Mouse (Mus musculus): ENCODE results near the gene Spata7.
"Not testable (repeated sequence)": the region's sequence is repeated elsewhere in the genome, so short reads cannot be mapped to it uniquely, and the experiment has no call there.

Gene Spata7

GRCm38 (mm10) chr12:98627392-98628259 is at the start of gene Spata7:
TSS of gene Spata7 (plus strand) at chr12:98628157.
- peak; percentile 77 to 80 for DNase-seq (ENCODE audit: low spot score in 2 of 2)

- DNase-seq (ENCODE audit: low spot score in 2 of 2), result no peak
These were observed 42.7 kb upstream of the Spata7 start for GRCm38 (mm10) chr12:98585302-98585701.

GRCm38 (mm10) chr12:98588573-98588972 is 39.4 kb upstream of the Spata7 start:
- no peak for DNase-seq (ENCODE audit: low spot score in 2 of 2)

- DNase-seq (ENCODE audit: low spot score in 2 of 2), result no peak
These were observed 36.9 kb upstream of the Spata7 start for GRCm38 (mm10) chr12:98591016-98591415.

GRCm38 (mm10) chr12:98600861-98601260 is 27.1 kb upstream of the Spata7 start:
- no peak for DNase-seq (ENCODE audit: low spot score in 2 of 2)

DNA sequence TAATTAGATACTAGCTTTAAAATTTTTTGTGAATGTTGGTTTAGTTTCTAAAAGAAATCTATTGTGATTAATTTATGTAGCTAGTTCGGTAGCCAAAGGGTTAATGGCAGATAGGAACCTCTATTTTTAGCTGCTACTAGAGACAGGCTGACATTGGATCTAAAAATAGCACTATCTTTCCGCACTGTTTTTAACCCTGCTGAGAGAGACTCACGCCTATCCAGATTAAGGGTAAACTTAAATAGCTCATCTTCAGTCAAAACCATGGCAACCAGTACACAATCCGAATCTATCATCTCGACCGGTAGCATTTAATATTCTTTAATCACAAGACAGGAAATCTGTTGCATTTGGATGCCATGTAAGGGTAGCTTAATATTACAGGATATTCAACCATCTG is 25.8 kb upstream of the Spata7 start:
- DNase-seq (ENCODE audit: low spot score in 2 of 2), result no peak

- DNase-seq (ENCODE audit: low spot score in 2 of 2), result no peak
These were observed 22.7 kb upstream of the Spata7 start for GRCm38 (mm10) chr12:98605264-98605663.

GRCm38 (mm10) chr12:98606595-98607290 is 21.2 kb upstream of the Spata7 start:
- DNase-seq (ENCODE audit: low spot score in 2 of 2), result no peak

DNA sequence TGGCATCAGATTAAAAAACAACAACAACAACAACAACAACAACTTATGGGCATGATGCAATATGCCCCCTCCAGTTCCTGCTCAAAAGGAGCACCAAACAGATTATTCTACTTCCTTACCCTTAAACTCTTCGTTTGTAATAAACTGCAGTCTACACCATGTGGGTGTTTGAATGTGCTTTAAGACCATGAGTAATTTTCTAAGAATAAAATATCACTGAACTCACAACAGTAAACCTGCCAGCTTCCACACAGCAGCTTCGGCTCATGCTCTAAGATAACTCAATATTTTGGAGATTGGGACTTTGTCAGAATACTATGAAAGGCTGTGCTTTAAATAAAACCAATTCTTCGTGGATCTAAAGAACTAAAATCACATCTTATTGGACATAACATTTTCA is 17.6 kb upstream of the Spata7 start:
- DNase-seq (ENCODE audit: low spot score in 2 of 2), result no peak

- no peak for DNase-seq (ENCODE audit: low spot score in 2 of 2)
These were observed 12.9 kb upstream of the Spata7 start for GRCm38 (mm10) chr12:98614910-98615508.

- DNase-seq (ENCODE audit: low spot score in 2 of 2), result no peak
These were observed 12.2 kb upstream of the Spata7 start for GRCm38 (mm10) chr12:98615746-98616145.

DNA sequence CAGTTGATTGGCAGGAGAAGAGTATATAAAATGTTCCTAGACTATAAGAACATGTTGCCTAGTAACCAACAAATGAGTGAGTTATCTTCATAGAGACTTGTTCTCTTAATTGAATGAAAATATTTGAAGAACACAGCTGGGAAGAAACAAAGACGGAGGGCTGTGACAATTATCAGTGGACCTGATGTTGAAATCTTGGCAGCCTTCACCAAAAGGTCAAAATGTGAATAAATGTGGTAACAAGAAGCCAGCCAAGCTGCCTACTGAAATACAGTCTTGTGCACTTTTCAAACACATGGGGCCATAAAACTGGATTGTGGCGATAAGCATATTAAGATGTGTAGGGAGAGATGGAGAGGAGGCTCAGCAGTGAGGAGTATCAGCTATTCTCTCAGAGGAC is 8.5 kb upstream of the Spata7 start:
- no peak for DNase-seq (ENCODE audit: low spot score in 2 of 2)

GRCm38 (mm10) chr12:98620922-98621321 is 7.0 kb upstream of the Spata7 start:
- not testable (repeated sequence) for DNase-seq (ENCODE audit: low spot score in 2 of 2)

GRCm38 (mm10) chr12:98623266-98623665 is 4.7 kb upstream of the Spata7 start:
- not testable (repeated sequence) for DNase-seq (ENCODE audit: low spot score in 2 of 2)

DNA sequence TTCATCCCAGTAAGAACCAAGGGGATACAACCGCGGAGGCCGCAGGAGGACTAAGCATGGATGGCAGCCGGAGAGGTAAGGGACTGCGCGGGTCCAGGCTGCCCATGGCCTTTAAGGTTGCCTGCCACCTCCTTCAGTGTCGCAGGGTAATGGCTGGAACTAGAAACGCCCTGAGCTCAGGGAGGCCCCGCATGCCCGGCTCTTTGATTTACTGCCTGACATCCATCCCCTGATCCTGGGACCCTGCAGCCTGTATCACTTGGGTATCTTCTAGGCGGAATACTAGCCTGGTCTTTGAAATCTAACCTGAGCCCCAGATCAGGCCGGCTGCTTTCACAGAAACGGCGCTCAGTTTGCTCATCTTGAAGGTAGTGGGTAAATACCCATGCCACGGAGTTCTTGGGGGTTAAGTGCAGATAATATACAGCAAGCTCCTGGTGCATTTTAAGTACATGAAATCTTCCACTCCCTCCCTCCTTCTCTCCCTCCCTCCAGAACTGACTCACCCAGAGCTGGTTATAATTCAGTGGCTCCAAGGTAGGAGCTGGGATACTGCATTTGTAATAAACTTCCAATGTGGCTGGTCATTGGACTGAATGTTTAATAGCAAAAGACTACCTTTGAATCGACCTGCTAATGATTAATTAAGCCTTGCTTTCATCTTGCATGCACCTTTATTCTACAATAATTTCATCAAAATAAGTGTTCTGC is 458 bp downstream of the Spata7 start:
- DNase-seq (ENCODE audit: low spot score in 2 of 2), result no peak

DNA sequence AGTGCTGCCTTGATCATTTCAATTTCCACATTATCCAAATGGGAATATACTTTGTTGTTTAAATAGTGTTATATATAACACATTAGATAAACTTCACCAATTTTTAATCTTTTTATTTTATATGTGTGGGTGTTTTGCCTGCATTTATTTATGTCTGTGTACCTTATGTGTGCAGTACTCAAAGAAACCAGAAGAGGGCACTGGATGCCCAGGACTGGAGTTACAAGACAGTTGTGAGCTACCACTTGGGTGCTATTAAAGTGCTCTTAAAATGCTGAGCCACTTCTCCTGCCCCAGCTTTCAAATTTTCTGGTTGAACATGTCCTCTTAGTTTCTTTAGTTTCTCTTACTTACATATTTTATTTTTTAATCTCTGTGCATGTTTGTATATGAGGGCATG is 16.9 kb downstream of the Spata7 start:
- DNase-seq (ENCODE audit: low spot score in 2 of 2), result no peak

- DNase-seq (ENCODE audit: low spot score in 2 of 2), result no peak
These were observed 28.9 kb downstream of the Spata7 start for GRCm38 (mm10) chr12:98656873-98657272.

DNA sequence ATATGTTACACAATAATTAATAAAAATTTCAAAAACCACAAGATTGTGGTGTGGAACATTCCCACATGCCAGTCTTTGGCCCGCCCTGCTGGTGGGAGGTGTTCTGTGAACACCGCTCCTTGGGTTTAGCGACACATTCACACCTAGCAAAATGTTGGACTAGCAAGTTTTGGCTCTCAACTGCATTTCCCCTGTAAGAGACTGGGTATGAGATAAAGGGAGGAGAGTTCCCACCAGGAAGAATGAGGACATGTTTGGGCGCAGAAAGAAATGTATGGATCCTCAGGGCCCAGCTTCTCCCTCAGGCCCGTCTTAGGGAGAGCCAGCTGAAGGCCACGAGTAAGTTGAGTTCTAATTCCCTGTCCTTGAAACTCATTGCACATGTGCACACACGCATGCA is 34.7 kb downstream of the Spata7 start:
- DNase-seq (ENCODE audit: low spot score in 2 of 2), result no peak

GRCm38 (mm10) chr12:98668132-98668814 is 40.3 kb downstream of the Spata7 start:
- peak; percentile 35 to 41 for DNase-seq (ENCODE audit: low spot score in 2 of 2)

GRCm38 (mm10) chr12:98669086-98669485 is 41.1 kb downstream of the Spata7 start:
- DNase-seq (ENCODE audit: low spot score in 2 of 2), result no peak

GRCm38 (mm10) chr12:98669864-98670263 is 41.9 kb downstream of the Spata7 start:
- no peak for DNase-seq (ENCODE audit: low spot score in 2 of 2)

All from frontal cortex, postnatal 25 days (tissue).